Mouse (Mus musculus) midbrain, embryonic 15.5 days (tissue): ENCODE data around the gene Tor3a. TPM values are rescaled to one million over a fixed set of nuclear protein-coding genes. Genes with fewer than 3 reads are reported as not detected.

Source experiments
- ATAC-seq: fragments of 200-750 bp; cut with Nextera tagmentation; replicated peaks from 2 replicates; pipeline ENCODE4 v1.8.0; 2017; ENCODE audit warnings: moderate TSS enrichment
- H3K27ac ChIP-seq: fragments of 300-500 bp; sonication (generic); 2 replicates; pipeline ENCODE4 v1.5.1; 2015; ENCODE audit warnings: mild to moderate bottlenecking, inconsistent platforms
- H3K27me3 ChIP-seq: fragments of 300-500 bp; sonication (generic); replicated peaks from 2 replicates; pipeline ENCODE4 v1.6.1; 2015; ENCODE audit warnings: inconsistent platforms
- H3K36me3 ChIP-seq: fragments of 300-500 bp; sonication (generic); replicated peaks from 2 replicates; pipeline ENCODE4 v1.6.1; 2015; ENCODE audit warnings: inconsistent platforms
- H3K4me1 ChIP-seq: fragments of 300-500 bp; sonication (generic); 2 replicates; pipeline ENCODE4 v1.6.1; 2015; ENCODE audit warnings: inconsistent platforms
- H3K4me2 ChIP-seq: fragments of 300-500 bp; sonication (generic); 2 replicates; pipeline ENCODE4 v1.6.1; 2015; ENCODE audit warnings: inconsistent platforms, mild to moderate bottlenecking, moderate library complexity
- H3K4me3 ChIP-seq: fragments of 300-500 bp; sonication (generic); 2 replicates; pipeline ENCODE4 v1.5.1; 2015; ENCODE audit warnings: mild to moderate bottlenecking, inconsistent platforms
- H3K9ac ChIP-seq: fragments of 300-500 bp; sonication (generic); 2 replicates; pipeline ENCODE4 v1.6.1; 2015; ENCODE audit warnings: mild to moderate bottlenecking, inconsistent platforms
- H3K9me3 ChIP-seq: fragments of 300-500 bp; sonication (generic); 2 replicates; pipeline ENCODE4 v1.6.1; 2016; ENCODE audit warnings: inconsistent platforms
- WGBS: fragments of 180-500 bp; shearing (Covaris S2); methylation state at CpG from one replicate; pipeline ENCODE4 v1.1.7; 2015; ENCODE audit warnings: mixed read lengths; 5-methylcytosine and 5-hydroxymethylcytosine counted together
- polyA plus RNA-seq: library from polyadenylated mRNA; unstranded; fragments of >200 nt; fragmentation: Nextera tagmentation; extraction: Ambion mirVana; gene quantifications from 2 replicates; pipeline ENCODE4 v1.2.1, GENCODE M21; 2015

The Tor3a gene
- polyA plus RNA-seq, 1 experiment from 2014 or later = 4.3 TPM

DNA sequence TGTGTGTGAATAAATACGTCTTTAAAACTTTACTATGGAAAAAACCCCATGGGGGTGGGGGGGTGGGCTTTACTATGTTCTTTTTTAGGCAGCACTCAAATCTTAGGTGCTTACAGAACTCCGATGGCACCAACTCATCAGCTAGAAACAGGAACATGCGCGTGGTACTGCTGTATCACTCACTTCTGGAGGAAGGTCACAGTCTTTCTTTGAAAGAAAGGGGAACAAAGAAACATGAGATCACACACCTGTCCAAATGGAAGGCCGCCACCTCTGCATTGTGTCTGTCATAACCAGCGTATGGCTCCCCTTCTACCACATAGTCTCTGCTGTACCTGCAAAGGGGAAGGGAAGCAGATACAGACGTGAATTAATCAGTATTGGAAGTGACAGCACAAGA, 28.0 kb upstream of the Tor3a start:
- Histone ChIP-seq H3K4me3 (no peak overlapping the region), H3K27ac (no peak overlapping the region), H3K9me3 (no peaks in the 10 kb centered on the region), H3K4me2 (no peak overlapping the region), H3K4me1 (no peaks in the 10 kb centered on the region), H3K36me3 (peaks cover 42% of the 10 kb centered on the region), H3K27me3 (no peaks in the 10 kb centered on the region), H3K9ac (no peak overlapping the region)
- whole genome bisulfite sequencing = 91% methylated on average over 7 of the region's 7 CpGs
- ATAC-seq = no peak

DNA sequence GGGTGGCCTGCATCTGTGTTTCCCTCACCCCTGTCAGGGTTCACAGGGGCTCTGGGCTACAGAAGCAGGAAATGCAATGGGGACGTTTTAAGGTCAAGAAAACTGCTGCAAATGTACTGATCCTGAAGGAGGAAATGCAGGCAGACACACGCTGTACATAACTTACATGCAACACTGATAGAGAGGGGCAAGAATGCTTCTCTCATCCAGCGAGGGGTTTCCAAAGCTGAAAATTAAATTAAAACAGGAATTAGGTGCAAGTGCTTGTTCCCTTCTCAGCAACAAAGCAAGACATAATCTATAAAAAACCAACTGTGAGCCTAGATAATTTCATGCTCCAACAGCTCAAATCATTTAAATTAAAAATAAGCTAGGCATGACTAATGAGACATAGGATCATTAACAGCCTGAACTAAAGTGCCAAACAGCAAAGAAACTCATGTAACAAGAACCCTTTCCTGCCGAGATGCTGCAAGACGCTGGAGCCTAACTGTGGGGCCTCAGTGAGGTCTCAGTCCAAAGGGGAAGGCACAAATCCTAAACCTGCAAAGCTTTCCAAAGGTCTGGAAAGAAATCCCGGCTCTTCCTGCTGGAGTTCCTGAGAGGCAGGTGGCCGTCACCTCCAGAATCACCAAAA, 12.0 kb upstream of the Tor3a start:
- no peaks in the 10 kb centered on the region for H3K4me1 ChIP-seq
- no peak overlapping the region for H3K27ac ChIP-seq
- no peak overlapping the region for H3K4me2 ChIP-seq
- H3K9me3 ChIP-seq = no peaks in the 10 kb centered on the region
- peaks cover 31% of the 10 kb centered on the region; the same call in 1 of the 2 replicates for H3K36me3 ChIP-seq
- H3K9ac ChIP-seq = no peak overlapping the region
- H3K4me3 ChIP-seq = no peak overlapping the region
- H3K27me3 ChIP-seq = no peaks in the 10 kb centered on the region
- 68% methylated on average over 7 of the region's 7 CpGs for WGBS
- ATAC-seq = no peak

DNA sequence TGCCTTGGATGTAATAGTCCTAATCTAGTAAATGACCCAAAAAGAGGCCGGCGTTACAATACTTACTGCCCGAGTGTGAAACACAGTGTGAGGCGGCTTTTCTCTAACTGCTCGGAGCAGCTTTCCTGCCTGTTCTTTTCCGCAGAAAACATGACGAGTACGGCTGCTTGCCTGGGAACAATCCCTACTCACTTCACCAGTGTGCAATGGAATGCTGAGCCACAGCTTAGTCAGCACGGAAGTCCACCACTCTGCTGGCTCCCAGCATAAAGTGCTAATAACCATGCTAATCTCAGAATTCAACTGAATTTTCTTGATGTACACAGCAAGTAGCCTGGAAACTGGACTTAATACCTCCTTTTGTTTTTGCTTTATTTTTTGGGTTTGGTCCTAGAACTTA, 5.4 kb upstream of the Tor3a start:
- Histone ChIP-seq H3K4me3 (no peak overlapping the region), H3K4me1 (peaks cover under 1% of the 10 kb centered on the region; the same call in 1 of the 2 replicates), H3K9ac (no peak overlapping the region), H3K36me3 (peaks cover 13% of the 10 kb centered on the region; the same call in 1 of the 2 replicates), H3K4me2 (no peak overlapping the region), H3K27ac (no peak overlapping the region), H3K9me3 (no peaks in the 10 kb centered on the region), H3K27me3 (no peaks in the 10 kb centered on the region)
- no peak for ATAC-seq
- WGBS = 69% methylated on average over 9 of the region's 9 CpGs

DNA sequence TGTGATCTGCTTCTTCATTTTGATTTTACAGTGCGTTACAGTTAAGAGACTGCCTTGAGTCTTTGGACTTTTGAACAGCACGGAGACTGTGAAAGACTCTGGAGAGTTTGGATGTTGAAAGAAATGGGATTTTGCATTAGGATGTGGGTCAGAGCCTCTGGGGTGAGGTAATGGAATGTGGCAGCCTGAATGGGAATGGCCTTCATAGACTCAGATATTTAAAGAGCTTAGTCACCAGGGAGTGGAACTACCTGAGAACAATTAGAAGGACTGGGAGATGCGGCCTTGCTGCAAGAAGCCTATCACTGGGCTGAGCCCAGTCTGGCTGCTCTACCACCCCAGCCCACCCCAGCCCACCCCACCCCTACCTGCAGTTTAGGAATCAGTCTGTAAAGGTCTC, 3.1 kb upstream of the Tor3a start:
- 68% methylated on average over 3 of the region's 3 CpGs for WGBS
- no peak overlapping the region for H3K4me3 ChIP-seq
- H3K27ac ChIP-seq = no peak overlapping the region
- H3K4me2 ChIP-seq = no peak overlapping the region
- peaks cover 16% of the 10 kb centered on the region for H3K4me1 ChIP-seq
- H3K36me3 ChIP-seq = 0 out of 2 replicates have a peak, but pooled peaks cover 7% of the 10 kb centered on the region
- H3K9ac ChIP-seq = no peak overlapping the region
- ATAC-seq = no peak
- no peaks in the 10 kb centered on the region for H3K27me3 ChIP-seq
- H3K9me3 ChIP-seq = no peaks in the 10 kb centered on the region

DNA sequence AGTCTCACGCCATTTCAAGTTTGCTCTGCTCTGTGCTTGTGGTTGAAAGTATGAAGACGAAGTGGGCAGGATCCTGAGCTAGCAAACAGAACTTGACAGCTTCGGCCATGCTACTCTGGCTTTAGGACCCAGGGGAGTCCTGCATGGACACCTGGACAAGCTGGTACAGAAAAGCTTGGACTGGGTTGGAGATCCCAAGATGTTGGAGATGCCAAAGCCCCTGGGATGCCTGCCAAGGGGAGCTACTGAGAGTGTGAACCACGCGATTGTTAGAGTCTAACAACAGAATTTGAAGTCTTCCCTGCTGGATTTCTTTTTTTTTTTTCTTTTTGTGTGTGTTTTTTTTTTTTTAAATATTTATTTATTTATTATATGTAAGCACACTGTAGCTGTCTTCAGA, 2.4 kb upstream of the Tor3a start:
- H3K36me3 ChIP-seq = 0 out of 2 replicates have a peak, but pooled peaks cover 7% of the 10 kb centered on the region
- no peaks in the 10 kb centered on the region for H3K9me3 ChIP-seq

DNA sequence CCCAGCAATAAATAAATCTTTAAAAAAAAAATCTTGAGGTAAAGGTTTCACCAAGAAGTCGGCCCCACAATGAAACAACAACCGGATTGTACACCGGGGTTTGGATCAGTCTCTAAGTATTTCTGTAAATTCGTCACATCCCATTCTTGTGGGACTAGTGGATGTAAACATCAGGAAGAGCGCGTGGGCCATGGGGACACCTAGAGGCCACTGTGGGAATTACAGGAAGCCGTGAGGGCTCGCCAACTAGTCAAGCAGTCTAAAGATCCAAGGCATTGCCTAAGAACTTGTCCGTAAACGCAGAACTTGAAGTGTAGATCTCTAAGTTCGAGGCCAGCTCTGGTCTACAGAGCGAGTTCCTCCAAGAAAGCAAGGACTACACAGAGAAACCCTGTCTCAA, 2.0 kb upstream of the Tor3a start:
- no peaks in the 10 kb centered on the region for H3K27me3 ChIP-seq
- WGBS = 36% methylated on average over 12 of the region's 12 CpGs
- H3K36me3 ChIP-seq = 0 out of 2 replicates have a peak, but pooled peaks cover 5% of the 10 kb centered on the region
- H3K9ac ChIP-seq = no peak overlapping the region
- peaks cover 16% of the 10 kb centered on the region for H3K4me1 ChIP-seq
- no peak for ATAC-seq
- H3K27ac ChIP-seq = no peak overlapping the region
- H3K4me2 ChIP-seq = no peak overlapping the region
- H3K9me3 ChIP-seq = no peaks in the 10 kb centered on the region
- H3K4me3 ChIP-seq = no peak overlapping the region

More for the DNA sequence above, 2.4 kb upstream of the Tor3a start:
- no peak overlapping the region for H3K27ac ChIP-seq
- no peak overlapping the region for H3K4me3 ChIP-seq
- peaks cover 16% of the 10 kb centered on the region for H3K4me1 ChIP-seq
- no peak for ATAC-seq
- no peak overlapping the region for H3K9ac ChIP-seq
- H3K4me2 ChIP-seq = no peak overlapping the region
- 83% methylated on average over 5 of the region's 5 CpGs for WGBS
- H3K27me3 ChIP-seq = no peaks in the 10 kb centered on the region

DNA sequence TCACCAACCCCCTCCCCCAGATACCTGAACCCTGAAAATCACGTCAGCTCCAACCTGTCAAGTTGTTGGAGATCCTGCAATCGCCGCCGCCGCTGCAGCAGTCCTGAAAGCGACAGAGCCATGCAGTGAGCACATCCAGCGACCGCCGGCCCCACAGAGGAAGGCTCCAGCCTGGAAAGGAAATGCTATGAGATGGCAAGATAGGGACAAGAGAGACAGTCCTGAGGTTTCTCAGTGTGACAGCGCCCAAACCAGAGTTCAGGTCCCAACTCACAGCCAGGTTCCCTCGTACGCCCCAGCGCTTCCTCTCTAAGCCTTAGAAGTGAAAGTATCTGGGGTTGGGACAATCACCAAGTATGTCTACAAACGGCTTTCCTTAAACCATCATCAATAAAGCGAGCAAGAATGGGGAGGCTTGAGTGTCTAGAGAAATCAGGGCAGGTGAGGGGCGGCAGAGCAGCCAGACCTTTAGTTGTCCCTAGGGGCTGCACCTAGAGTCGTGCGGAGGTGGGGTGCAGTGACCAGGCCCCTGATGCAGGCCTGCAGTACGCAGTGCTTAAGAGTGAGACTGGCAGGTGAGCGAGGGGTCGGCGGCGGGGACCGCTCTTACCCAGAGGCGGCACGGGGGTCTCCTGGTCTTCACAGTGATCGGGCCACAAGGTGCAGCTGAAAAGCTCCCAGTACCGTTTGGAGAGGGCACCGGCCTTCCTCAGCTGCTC, 521 bp downstream of the Tor3a start:
- peak; percentile 69 for ATAC-seq
- Histone ChIP-seq H3K27me3 (no peaks in the 10 kb centered on the region), H3K9me3 (no peaks in the 10 kb centered on the region), H3K36me3 (no peaks in the 10 kb centered on the region), H3K4me1 (peaks cover 16% of the 10 kb centered on the region), H3K9ac (peak overlapping the region; percentile 45), H3K4me2 (peak overlapping the region; percentile 93), H3K4me3 (peak overlapping the region; percentile 46), H3K27ac (no peak overlapping the region)
- WGBS = 1% methylated on average over 29 of the region's 29 CpGs

DNA sequence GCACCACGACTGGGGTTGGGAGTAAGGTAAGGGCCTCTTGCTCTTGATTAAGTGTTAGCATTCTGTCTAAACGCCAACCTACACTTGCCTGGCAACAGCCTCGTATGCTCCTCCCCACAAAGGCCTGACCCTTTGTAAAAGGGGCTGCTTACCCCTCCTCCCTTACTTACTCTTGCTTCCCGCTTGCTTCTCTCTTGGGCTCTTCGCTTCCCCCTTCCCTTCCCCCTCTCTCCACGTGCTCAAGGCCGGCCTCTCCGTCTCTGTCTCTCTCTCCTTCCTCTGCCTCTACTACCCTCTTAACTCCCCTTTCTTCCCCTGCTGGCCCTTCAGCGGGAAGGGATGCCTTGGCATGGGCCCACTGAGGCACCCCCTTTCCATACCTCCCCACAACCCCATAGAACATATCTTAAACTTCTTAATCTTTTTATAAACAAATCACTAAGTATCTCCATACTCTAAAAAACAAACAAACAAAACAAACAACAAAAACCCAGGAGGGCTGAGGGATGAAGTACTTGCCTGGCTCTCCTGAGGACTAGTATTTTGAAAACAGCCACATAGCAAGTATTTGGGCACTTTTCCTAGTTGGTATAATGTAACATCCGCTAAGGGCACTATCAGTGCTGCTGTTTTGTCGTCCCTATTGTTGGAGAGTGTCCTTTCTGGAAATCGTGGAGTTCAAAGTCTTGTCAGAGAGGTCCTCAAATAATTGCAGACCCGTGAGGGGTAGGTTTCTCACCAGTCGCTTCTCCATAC, 1.3 kb downstream of the Tor3a start:
- H3K9ac ChIP-seq = no peak overlapping the region
- no peak overlapping the region for H3K27ac ChIP-seq
- WGBS = 4% methylated on average over 14 of the region's 14 CpGs
- peak overlapping the region; percentile 46 for H3K4me3 ChIP-seq
- H3K4me1 ChIP-seq = peaks cover 16% of the 10 kb centered on the region
- peak overlapping the region; percentile 93 for H3K4me2 ChIP-seq
- H3K9me3 ChIP-seq = no peaks in the 10 kb centered on the region
- H3K27me3 ChIP-seq = no peaks in the 10 kb centered on the region
- no peaks in the 10 kb centered on the region for H3K36me3 ChIP-seq
- no peak for ATAC-seq

DNA sequence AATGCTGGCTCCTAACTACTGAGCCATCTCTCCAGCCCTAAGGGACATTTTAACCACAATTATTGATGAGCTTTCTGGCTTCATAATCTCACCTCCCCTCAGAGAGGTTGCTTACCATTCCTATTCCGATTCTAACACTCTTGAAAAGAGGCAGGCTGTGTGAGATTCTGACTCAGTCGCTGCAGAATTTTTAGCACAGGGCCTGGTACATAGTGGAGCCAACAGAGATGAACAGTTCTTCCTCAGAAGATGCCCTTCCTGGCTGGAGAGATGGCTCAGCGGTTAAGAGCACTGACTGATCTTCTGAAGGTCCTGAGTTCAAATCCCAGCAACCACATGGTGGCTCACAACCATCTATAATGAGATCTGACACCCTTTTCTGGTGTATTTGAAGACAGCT, 2.2 kb downstream of the Tor3a start:
- H3K4me1 ChIP-seq = peaks cover 16% of the 10 kb centered on the region
- 96% methylated on average over 3 of the region's 3 CpGs for WGBS
- H3K4me2 ChIP-seq = no peak overlapping the region
- H3K27me3 ChIP-seq = no peaks in the 10 kb centered on the region
- H3K27ac ChIP-seq = no peak overlapping the region
- H3K9me3 ChIP-seq = no peaks in the 10 kb centered on the region
- H3K9ac ChIP-seq = no peak overlapping the region
- no peak overlapping the region for H3K4me3 ChIP-seq
- H3K36me3 ChIP-seq = no peaks in the 10 kb centered on the region
- no peak for ATAC-seq

DNA sequence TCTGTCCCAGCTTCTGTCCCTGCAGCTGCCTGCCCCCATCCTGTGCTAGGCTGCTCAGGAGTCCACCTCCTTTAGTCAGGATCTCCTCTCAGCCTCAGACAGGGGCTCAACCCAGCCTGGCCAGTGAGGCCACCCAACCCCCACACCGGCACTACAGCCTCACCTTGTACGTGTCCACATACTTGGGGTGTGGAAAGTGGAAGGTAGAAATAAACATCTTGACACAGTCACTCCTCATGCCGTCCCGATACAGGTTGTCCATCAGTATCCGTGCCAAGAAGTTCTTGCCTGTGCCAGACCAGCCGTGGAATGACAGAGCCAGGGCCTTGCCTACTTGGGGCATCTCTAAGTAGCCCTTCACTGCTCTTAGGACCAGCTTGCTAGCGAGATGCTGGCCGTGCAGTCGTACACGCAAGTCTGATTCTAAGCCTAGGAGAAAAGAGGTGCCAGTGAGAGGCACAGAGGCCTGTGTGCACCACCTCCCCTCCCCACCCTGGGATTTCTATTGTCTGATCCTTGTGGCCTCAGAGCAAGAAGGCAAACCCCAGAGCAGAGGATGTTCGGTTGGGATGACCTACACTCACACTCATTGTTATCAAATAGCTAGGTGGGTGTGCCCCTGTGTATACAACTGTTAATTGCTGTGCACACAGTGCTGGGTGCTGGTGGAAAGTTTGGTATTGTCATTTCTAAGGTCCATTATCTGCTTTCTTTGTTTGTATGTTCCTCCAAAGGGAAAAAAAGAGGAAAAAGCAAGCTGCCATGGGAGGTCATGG, 4.8 kb downstream of the Tor3a start:
- Histone ChIP-seq H3K4me3 (no peak overlapping the region), H3K27ac (no peak overlapping the region), H3K9me3 (no peaks in the 10 kb centered on the region), H3K4me2 (no peak overlapping the region), H3K4me1 (peaks cover 14% of the 10 kb centered on the region), H3K27me3 (no peaks in the 10 kb centered on the region), H3K9ac (no peak overlapping the region), H3K36me3 (no peaks in the 10 kb centered on the region)
- WGBS = 40% methylated on average over 11 of the region's 11 CpGs
- ATAC-seq = no peak

DNA sequence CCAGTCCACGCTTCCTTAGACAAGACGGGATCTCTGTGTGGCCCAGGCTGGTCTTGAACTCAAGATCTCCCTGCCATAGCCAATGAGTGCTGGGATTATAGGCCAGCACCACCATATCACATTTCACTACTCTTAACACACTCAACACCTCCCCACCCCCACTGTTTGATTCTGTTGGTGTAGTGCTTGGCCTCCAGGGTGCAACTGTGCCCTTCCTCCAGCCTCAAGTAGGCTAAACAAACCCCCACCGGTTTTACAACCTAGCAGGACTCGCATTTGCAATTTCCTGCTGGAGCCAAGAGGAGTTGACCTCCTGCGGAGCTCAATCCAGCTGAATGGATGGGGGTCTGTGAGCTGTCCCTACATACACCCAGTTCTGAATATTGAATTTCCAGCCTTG, 5.6 kb downstream of the Tor3a start:
- Histone ChIP-seq H3K4me3 (no peak overlapping the region), H3K9ac (no peak overlapping the region), H3K36me3 (no peaks in the 10 kb centered on the region), H3K27me3 (no peaks in the 10 kb centered on the region), H3K9me3 (no peaks in the 10 kb centered on the region), H3K4me2 (no peak overlapping the region), H3K27ac (no peak overlapping the region), H3K4me1 (peaks cover 6% of the 10 kb centered on the region)
- 38% methylated on average over 5 of the region's 5 CpGs for WGBS
- no peak for ATAC-seq
